Mouse (Mus musculus): ENCODE measurements around the gene N4bp2l1. TPM values are rescaled to one million over a fixed set of nuclear protein-coding genes. Genes with fewer than 3 reads are reported as not detected.

Gene N4bp2l1
- polyA plus RNA-seq, 1 experiment = 29.0 TPM

DNA sequence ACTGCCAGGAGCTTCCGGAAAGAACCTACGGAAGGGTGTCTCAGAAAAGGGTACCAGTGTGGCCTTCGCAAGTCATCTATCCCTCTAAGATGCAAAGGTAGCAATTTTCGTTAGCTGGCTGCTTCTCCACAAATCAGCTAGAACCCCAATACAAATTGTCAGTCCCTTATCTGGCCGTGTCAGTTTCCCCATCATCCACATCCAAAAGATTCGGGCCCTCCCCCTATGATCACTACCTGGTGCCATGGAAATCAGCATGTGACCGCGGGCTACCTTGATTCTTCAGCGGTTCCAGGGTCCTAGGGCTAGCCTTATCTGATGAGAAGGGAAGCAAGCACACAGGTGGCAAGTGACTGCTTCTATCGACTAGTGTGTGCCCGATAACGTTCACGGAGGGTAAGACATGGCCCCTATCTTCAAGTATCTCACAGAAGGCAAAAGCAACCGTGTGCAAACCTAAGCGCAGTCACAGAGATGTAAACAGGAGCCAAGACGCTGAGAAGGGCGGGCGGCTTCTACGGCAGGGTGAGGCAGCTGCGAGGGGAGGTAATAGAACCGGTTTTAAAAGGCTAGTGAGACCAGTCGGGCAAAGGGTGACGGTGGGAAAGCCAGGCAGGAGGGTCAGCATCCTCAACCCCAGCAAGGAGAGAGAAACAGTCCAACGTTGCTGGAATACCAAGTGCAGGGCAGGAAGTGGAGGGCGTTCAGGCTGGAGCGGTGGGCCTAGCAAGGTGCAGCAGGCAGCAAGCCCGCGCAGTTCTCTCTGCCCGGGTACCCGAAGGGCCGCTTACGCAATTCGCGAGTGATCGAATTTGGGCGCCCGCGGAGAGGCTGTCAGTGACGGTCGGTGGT is 3.9 kb downstream of the N4bp2l1 start:
- Histone ChIP-seq H3K27me3 (ENCODE audit: control insufficient read depth, insufficient read depth, low read length) (no peaks in the 10 kb centered on the region), H3K27ac (ENCODE audit: insufficient read depth, low read length) (peak overlapping the region; percentile 75), H3K36me3 (ENCODE audit: control insufficient read depth, insufficient read depth, low read length) (no peaks in the 10 kb centered on the region), H3K4me1 (ENCODE audit: control insufficient read depth, insufficient read depth, insufficient read length) (peaks cover 11% of the 10 kb centered on the region; the same call in 1 of the 2 replicates), H3K4me3 (ENCODE audit: extremely low read depth, insufficient read depth, insufficient read length) (peak overlapping the region; percentile 64)
- TF ChIP-seq CTCF (IDR thresholded peaks at IDR 0.05; ENCODE audit: extremely low read depth, insufficient read depth, insufficient read length, insufficient replicate concordance) (no peak), POLR2A (IDR thresholded peaks at IDR 0.05; ENCODE audit: low read depth, low read length) (no peak; the same call in 1 of the 2 replicates)
- WGBS = 4% methylated on average over 40 of the region's 40 CpGs
- peak in 1 of 2 experiments; percentile 52 for DNase-seq (ENCODE audit: low read depth in 1 of 2, low spot score in 2 of 2)

DNA sequence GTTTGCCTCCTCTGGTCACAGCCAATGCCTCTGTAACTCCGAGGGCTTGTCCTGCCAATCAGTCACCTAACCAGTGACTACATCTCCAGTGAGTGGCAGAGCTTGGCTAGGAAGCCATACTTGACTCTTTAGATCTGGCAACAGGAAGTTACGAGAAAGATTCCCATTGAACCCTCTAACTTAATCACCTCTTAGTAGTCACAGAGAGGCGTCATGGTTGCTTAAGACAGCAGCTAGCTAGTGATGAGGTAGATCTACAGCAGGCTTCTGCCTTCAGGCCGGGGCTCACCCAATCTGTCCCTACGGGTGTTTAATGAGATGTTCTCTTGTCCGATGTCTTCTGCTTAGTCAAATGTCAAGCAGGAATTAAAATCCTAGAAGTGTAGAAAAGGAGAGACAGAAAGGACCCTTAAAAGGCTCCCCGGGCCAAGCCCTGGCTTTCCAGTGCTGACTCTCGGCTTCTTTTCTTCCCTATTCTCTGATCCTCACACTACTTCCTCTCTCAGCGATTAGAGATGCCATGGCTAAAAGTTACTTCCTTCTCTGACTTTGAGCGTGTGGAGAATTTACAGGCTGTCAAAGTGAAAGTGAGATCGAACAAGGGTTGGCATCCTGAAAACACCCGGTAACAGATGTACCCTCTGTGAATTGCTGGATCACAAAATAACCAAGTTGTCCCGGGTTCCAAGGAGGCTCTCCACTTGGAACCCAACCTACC is 4.6 kb downstream of the N4bp2l1 start:
- H3K27me3 ChIP-seq (ENCODE audit: control insufficient read depth, insufficient read depth, low read length) = no peaks in the 10 kb centered on the region
- H3K4me3 ChIP-seq (ENCODE audit: extremely low read depth, insufficient read depth, insufficient read length) = peak overlapping the region; percentile 64
- 36% methylated on average over 13 of the region's 13 CpGs for WGBS
- H3K4me1 ChIP-seq (ENCODE audit: control insufficient read depth, insufficient read depth, insufficient read length) = peaks cover 11% of the 10 kb centered on the region; the same call in 1 of the 2 replicates
- DNase-seq (ENCODE audit: low read depth in 1 of 2, low spot score in 2 of 2) = no peak
- H3K36me3 ChIP-seq (ENCODE audit: control insufficient read depth, insufficient read depth, low read length) = no peaks in the 10 kb centered on the region
- H3K27ac ChIP-seq (ENCODE audit: insufficient read depth, low read length) = peak overlapping the region; percentile 75
- TF ChIP-seq CTCF (IDR thresholded peaks at IDR 0.05; ENCODE audit: extremely low read depth, insufficient read depth, insufficient read length, insufficient replicate concordance) (no peak), POLR2A (IDR thresholded peaks at IDR 0.05; ENCODE audit: low read depth, low read length) (no peak)

DNA sequence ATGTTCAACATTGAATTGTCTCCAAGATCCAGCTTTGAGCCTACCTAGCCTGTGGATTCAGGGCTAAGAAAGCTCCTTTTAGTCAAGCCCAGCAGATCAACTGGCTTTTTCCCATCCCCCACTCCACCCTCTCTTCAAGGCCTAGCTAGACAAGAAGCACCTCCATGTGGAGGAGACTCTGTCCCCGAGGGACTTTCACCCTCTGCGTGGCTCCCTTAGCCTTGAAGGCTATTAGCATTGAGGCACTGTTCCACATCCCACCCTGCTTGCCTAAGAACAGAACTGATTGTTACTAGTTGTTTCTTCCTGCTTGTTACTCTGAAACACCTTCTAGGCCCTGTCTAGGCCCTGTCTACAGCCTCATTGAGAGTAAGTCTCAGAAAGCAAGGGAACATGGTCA is 7.0 kb downstream of the N4bp2l1 start:
- no peaks in the 10 kb centered on the region for H3K36me3 ChIP-seq (ENCODE audit: control insufficient read depth, insufficient read depth, low read length)
- H3K27me3 ChIP-seq (ENCODE audit: control insufficient read depth, insufficient read depth, low read length) = no peaks in the 10 kb centered on the region
- TF ChIP-seq POLR2A (IDR thresholded peaks at IDR 0.05; ENCODE audit: low read depth, low read length) = no peak
- TF ChIP-seq CTCF (IDR thresholded peaks at IDR 0.05; ENCODE audit: extremely low read depth, insufficient read depth, insufficient read length, insufficient replicate concordance) = no peak
- no peak overlapping the region for H3K4me3 ChIP-seq (ENCODE audit: extremely low read depth, insufficient read depth, insufficient read length)
- WGBS = 64% methylated on average over 2 of the region's 2 CpGs
- H3K27ac ChIP-seq (ENCODE audit: insufficient read depth, low read length) = no peak overlapping the region
- DNase-seq (ENCODE audit: low read depth in 1 of 2, low spot score in 2 of 2) = no peak
- H3K4me1 ChIP-seq (ENCODE audit: control insufficient read depth, insufficient read depth, insufficient read length) = peaks cover 6% of the 10 kb centered on the region; the same call in 1 of the 2 replicates

DNA sequence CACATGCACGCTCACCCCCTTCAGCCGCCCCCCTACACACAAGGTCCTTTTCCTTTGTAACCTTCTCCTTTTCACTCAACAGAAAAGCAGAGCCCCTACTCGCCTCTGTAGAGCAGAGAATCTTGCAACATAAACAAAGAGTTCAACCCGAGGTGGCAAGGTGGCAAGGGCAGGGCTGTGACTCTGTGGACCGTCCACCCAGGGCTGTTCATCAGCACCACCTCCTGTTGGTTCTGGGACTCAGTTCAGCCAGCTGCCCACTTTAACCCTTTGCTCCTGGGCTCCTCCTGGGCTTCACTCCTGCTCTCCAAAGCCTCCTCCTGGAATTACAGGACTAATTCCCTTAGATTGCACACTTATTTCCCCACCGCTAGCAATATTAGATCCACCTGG is 12.7 kb downstream of the N4bp2l1 start:
- 74% methylated on average over 6 of the region's 6 CpGs for WGBS
- no peak for DNase-seq (ENCODE audit: low read depth in 1 of 2, low spot score in 2 of 2)

DNA sequence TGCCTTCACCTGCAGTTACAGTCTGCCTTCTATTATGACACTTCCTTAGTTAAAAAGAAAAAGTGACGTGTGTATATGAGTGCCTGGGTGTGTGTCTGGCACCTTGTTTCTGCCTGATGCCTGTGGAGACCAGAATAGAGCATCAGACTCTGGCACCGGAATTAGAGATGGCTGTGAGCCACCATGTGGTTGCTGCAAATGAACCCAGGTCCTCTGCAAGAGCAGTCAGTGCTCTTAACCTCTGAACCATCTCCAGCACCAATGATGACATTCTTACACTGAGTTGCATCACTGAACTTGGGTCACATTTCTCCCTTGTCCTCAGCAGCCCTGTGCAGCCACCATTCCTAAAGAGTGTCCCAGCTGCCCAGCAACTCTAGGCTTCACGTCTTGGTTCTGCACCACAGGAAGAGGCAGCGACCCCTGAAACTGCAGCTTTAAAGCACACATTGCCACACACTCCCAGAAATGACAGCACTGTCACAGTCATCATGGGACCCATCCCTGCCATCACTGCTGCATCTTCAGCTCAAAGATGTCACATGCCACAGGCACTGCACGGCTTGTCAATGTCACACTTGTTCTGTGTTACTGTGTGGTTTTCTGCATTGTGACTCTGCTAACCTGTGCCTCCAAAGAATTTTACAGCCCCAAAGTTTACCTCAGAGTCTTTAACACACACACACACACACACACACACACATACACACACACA is 13.2 kb downstream of the N4bp2l1 start:
- Histone ChIP-seq H3K27ac (ENCODE audit: insufficient read depth, low read length) (no peak overlapping the region), H3K27me3 (ENCODE audit: control insufficient read depth, insufficient read depth, low read length) (no peaks in the 10 kb centered on the region), H3K4me3 (ENCODE audit: extremely low read depth, insufficient read depth, insufficient read length) (no peak overlapping the region), H3K4me1 (ENCODE audit: control insufficient read depth, insufficient read depth, insufficient read length) (no peaks in the 10 kb centered on the region), H3K36me3 (ENCODE audit: control insufficient read depth, insufficient read depth, low read length) (no peaks in the 10 kb centered on the region)
- WGBS = 64% methylated on average over 5 of the region's 5 CpGs
- no peak for DNase-seq (ENCODE audit: low read depth in 1 of 2, low spot score in 2 of 2)
- TF ChIP-seq CTCF (IDR thresholded peaks at IDR 0.05; ENCODE audit: extremely low read depth, insufficient read depth, insufficient read length, insufficient replicate concordance) (no peak), POLR2A (IDR thresholded peaks at IDR 0.05; ENCODE audit: low read depth, low read length) (no peak)

More for the DNA sequence above, 12.7 kb downstream of the N4bp2l1 start:
- Histone ChIP-seq H3K27me3 (ENCODE audit: control insufficient read depth, insufficient read depth, low read length) (no peaks in the 10 kb centered on the region), H3K36me3 (ENCODE audit: control insufficient read depth, insufficient read depth, low read length) (no peaks in the 10 kb centered on the region), H3K4me3 (ENCODE audit: extremely low read depth, insufficient read depth, insufficient read length) (no peak overlapping the region), H3K27ac (ENCODE audit: insufficient read depth, low read length) (no peak overlapping the region), H3K4me1 (ENCODE audit: control insufficient read depth, insufficient read depth, insufficient read length) (no peaks in the 10 kb centered on the region)
- TF ChIP-seq POLR2A (IDR thresholded peaks at IDR 0.05; ENCODE audit: low read depth, low read length) (no peak), CTCF (IDR thresholded peaks at IDR 0.05; ENCODE audit: extremely low read depth, insufficient read depth, insufficient read length, insufficient replicate concordance) (no peak)

- no peak for DNase-seq (ENCODE audit: low read depth in 1 of 2, low spot score in 2 of 2)
- Histone ChIP-seq H3K4me1 (ENCODE audit: control insufficient read depth, insufficient read depth, insufficient read length) (no peaks in the 10 kb centered on the region), H3K36me3 (ENCODE audit: control insufficient read depth, insufficient read depth, low read length) (no peaks in the 10 kb centered on the region), H3K27ac (ENCODE audit: insufficient read depth, low read length) (no peak overlapping the region), H3K4me3 (ENCODE audit: extremely low read depth, insufficient read depth, insufficient read length) (no peak overlapping the region), H3K27me3 (ENCODE audit: control insufficient read depth, insufficient read depth, low read length) (no peaks in the 10 kb centered on the region)
- no peak for TF ChIP-seq CTCF (IDR thresholded peaks at IDR 0.05; ENCODE audit: extremely low read depth, insufficient read depth, insufficient read length, insufficient replicate concordance)
- TF ChIP-seq POLR2A (IDR thresholded peaks at IDR 0.05; ENCODE audit: low read depth, low read length) = no peak
- WGBS = 83% methylated on average over 5 of the region's 5 CpGs
These were observed 13.8 kb downstream of the N4bp2l1 start for GRCm38 (mm10) chr5:150583181-150583580.
